Mouse (Mus musculus): Measurements from ENCODE around the gene Ptgfrn.
A peak's percentile ranks its signal among the peaks of the same experiment; 100 is the strongest.

Ptgfrn gene

GRCm38 (mm10) chr3:101116431-101117385 is 6.6 kb upstream of the Ptgfrn start:
- no peak for DNase-seq

GRCm38 (mm10) chr3:101112518-101112894 is 2.4 kb upstream of the Ptgfrn start:
- DNase-seq, result no peak

DNA sequence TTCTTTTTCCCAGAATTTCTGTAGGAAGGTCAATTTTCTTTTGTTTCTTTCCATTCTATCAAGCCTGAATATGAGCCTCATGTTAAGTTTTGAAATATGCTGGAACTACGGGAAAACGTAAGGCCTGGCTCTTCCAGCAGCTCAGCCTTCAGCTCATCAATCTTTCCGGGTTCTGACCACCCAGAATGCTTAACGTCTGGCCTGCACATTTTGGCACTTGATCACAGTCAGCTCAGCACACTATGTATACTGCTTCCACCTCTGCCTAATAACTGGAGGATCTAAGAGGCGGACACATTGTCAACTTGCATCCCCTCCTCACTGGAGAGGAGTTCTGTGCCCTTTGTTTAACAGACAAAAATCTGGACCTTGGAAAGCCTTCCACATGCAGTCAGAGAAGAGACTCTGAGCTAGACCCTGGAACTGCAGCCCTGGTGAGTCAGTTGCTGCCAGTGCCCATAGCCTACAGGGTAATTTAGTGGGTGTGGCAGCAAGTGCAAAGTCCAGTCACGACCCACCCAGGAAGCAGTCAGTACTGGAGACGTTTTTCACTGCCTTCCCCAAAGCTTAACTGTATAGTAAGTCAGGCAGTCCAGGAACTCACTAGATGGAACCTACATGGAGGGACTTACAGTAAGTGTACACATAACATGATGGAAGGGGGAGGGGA is 1.9 kb upstream of the Ptgfrn start:
- no peak for DNase-seq

GRCm38 (mm10) chr3:101111321-101111720 is 1.2 kb upstream of the Ptgfrn start:
- no peak for DNase-seq

GRCm38 (mm10) chr3:101110838-101111103 is 693 bp upstream of the Ptgfrn start:
- no peak for DNase-seq

GRCm38 (mm10) chr3:101109558-101110021 is 488 bp downstream of the Ptgfrn start:
- no peak for DNase-seq

GRCm38 (mm10) chr3:101108848-101109247 is 1.2 kb downstream of the Ptgfrn start:
- no peak for DNase-seq

GRCm38 (mm10) chr3:101108282-101108681 is 1.8 kb downstream of the Ptgfrn start:
- DNase-seq, result no peak

- DNase-seq, result no peak
Measured at GRCm38 (mm10) chr3:101106326-101106725, 3.8 kb downstream of the Ptgfrn start.

DNA sequence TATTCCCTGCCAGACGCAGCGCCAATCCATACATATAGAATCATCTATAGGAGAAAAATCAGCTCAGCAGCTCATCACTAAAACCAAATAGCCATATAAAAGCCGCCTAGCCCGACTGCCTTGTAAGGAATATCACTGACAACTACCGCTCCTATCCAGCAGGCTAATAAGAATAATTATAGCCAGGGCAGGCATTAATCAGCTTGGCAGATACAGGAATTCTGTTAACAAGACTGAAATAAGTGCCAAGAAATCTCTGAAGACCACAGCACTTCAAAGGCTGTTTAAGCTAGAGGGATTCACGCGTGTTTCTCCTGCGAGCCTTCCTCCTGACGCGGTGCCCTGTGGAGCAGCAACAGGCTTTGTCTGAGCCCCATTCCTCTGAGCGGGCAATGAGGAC is 4.6 kb downstream of the Ptgfrn start:
- no peak for DNase-seq

DNA sequence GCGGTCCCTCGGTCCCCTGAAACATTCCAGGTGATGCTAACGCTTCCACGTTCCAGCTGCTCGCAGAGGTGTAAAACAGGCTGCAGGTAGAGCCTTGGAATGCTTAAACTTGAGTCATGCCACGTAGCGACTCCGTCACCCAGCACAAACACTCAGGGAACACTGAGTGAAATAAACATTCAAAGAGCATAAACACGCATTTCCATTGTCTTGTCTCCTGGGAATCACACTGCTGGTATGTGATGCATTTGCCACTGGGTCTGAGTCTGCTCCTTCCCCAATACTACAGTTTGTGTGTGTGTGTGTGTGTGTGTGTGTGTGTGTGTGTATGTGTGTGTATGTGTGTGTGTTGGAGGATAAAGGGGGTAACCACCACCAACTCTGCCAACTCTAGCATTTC is 5.2 kb downstream of the Ptgfrn start:
- no peak for DNase-seq

- DNase-seq, result peak; percentile 59
Measured at GRCm38 (mm10) chr3:101103770-101104169, 6.3 kb downstream of the Ptgfrn start.

DNA sequence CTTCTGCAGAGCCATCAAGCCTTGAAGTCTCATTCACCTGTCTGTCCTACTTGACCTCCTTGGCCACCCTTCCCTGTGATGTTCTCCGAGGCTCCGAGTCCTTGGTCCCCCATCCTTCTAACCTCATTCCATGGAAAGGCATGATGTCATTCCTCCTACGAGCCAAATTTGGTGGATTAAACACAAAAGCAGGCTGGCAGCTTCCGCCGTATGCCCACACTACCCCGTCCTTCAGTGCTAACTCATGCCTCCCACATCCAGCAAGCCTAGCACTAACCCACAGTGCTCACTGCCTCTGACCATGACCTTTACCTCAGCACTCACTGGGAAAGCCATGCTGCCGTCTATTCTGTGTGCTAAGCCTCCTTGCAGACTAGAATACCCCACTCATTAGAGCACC is 8.0 kb downstream of the Ptgfrn start:
- DNase-seq, result no peak

DNA sequence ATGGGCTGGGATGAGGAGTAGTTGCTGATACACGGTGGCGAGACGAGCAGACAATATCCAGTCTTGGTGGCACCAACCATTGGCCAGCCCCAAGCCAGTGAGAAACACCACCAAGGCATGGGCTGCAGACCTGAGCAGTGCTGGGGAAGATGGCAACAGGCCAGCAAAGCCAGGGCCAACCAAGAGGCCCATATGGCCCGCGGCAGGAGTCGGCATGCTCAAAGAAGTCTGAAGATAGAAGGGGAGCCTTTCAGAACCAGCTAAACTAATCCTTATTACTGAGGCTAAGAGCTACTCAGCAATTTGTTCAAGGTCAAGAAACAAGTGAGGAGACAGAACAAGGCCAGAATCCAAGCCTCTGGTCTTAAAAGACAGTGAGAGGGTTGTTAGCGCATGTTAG is 8.9 kb downstream of the Ptgfrn start:
- no peak for DNase-seq

- DNase-seq, result no peak
Measured at GRCm38 (mm10) chr3:101099701-101100357, 10.2 kb downstream of the Ptgfrn start.

- DNase-seq, result no peak
Measured at GRCm38 (mm10) chr3:101098073-101098472, 12.0 kb downstream of the Ptgfrn start.

GRCm38 (mm10) chr3:101097146-101097800 is 12.8 kb downstream of the Ptgfrn start:
- DNase-seq, result no peak

GRCm38 (mm10) chr3:101095761-101096449 is 14.2 kb downstream of the Ptgfrn start:
- peak; percentile 60 for DNase-seq

DNA sequence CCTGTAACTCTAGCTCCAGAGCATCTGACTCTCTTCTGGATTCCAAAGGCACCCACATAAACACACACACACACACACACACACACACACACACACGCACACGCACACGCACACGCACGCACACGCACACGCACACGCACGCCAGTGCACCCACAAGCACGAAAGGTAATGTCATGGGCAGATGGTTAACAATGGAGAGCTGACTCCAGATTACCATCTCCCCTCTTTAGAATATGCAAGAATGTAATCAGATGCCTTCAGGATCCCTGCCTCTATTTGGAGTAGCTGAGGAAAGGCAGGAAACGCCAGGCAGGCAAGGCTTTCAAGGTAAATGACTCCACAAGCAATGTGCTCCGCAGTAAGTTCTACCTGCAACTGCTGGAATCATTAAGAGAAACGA is 17.9 kb downstream of the Ptgfrn start:
- no peak for DNase-seq

- no peak for DNase-seq
Measured at GRCm38 (mm10) chr3:101086584-101087445, 23.3 kb downstream of the Ptgfrn start.

DNA sequence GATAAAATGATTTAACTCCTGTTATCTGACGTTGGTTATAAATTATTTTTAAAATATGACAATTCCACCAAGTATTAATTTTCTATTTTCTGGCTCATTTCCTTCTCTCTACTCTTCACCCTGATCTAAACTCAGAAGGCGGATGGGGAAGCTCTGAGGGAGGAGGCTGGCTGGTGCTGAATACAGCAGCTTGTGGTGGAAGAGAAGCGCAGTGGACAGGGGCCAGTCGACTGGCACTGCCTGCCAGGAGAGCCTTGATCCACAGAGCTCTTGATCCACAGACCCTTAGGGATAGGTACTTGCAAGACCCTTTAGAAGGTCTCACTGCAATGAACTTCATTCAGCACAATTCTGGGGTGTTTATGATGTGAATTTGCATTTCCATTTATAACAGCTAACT is 29.2 kb downstream of the Ptgfrn start:
- no peak for DNase-seq

DNA sequence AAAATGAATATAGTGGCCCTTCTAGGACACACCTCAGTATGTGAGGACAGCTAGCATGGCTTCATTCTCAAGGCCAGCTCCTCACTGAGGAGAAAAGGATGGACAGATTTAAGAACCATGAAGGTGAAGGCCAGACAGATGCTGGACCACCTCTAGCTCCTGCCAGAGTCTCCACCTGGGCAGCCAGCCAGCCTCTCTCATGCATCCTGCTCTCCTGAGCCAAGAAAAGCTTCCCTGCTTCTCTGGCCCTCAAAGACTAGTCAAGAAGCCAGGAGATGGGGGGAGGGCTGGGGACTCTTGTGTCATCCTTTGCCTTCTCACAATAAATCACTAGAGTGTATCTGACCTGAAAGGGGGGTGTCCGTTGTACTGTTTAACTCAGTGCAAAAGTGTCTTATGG is 31.7 kb downstream of the Ptgfrn start:
- no peak for DNase-seq

Measured in right cerebral cortex, postnatal 25 days (tissue).